Mouse (Mus musculus) urinary bladder, postnatal 36 days (tissue): ENCODE measurements around the gene 2410015M20Rik.

Experiments used
- DNase-seq, 2 experiments: peaks; one replicate each; pipeline ENCODE4 v3.0.0; 2022; ENCODE audit warnings: low spot score in 2 of 2, mixed read lengths in 1 of 2

Gene 2410015M20Rik

GRCm38 (mm10) chr17:56572154-56572553 lies 37.4 kb downstream of the 2410015M20Rik start:
- no peak for DNase-seq

GRCm38 (mm10) chr17:56570287-56570686 lies 39.3 kb downstream of the 2410015M20Rik start:
- DNase-seq = no peak

DNA sequence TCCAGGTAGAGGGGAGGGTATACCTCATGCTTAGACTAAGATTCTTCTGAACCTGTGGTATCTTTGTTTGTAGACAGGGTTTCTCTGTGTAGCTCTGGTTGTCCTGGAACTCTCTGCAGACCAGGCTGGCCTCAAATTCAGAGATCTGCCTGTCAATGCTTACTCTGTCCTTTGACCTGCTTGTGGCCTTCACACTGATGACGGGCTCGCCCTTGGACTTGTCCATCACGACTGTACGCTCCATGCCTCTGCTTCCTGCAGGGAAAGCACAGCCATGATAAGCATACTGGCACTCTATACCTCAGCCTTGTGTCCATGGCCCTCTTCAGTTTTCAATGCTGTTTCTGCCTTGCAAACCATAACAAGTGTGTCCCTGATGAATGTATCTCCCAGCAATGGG lies 42.2 kb downstream of the 2410015M20Rik start:
- DNase-seq = no peak

GRCm38 (mm10) chr17:56566918-56567317 lies 42.7 kb downstream of the 2410015M20Rik start:
- DNase-seq = no peak

GRCm38 (mm10) chr17:56566293-56566692 lies 43.3 kb downstream of the 2410015M20Rik start:
- no peak for DNase-seq

GRCm38 (mm10) chr17:56561866-56562265 lies 47.7 kb downstream of the 2410015M20Rik start:
- DNase-seq = no peak

DNA sequence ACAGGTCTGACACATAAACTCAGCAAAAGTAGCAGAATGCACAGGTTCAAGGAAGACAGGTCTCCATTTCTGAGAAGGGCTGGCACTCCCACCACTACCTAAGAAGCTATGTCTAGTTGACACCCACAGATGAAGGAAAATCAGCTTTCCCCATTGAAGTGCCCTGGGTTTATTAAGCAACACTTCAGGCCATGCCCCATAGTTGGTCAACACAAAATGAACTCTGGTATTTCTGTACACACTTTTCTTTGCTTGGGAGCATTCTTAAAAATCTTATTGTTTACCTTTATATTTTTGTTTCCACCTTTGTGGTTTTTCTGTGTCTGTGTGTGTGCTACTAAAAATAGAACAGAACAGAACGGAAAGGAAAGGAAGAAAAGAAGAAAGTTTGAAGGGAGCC lies 49.4 kb downstream of the 2410015M20Rik start:
- no peak for DNase-seq

GRCm38 (mm10) chr17:56559386-56559785 lies 50.2 kb downstream of the 2410015M20Rik start:
- DNase-seq = no peak

GRCm38 (mm10) chr17:56558448-56558847 lies 51.1 kb downstream of the 2410015M20Rik start:
- DNase-seq = peak; percentile 29 to 44
